Mouse (Mus musculus) stomach, postnatal 0 days (tissue): ENCODE data around the gene Nob1.

Experiments used
- CTCF ChIP-seq: IDR thresholded peaks from 2 replicates; pipeline ENCODE4 v1.5.1; 2016; ENCODE audit warnings: antibody characterized with exemption, low read depth, mild to moderate bottlenecking, moderate library complexity
- EP300 ChIP-seq: optimal IDR thresholded peaks from 2 replicates; pipeline ENCODE3; 2016; ENCODE audit warnings: antibody characterized with exemption

GRCm38 (mm10) chr8:107468811-107469302 is 44.0 kb upstream of the Nob1 start:
- TF ChIP-seq EP300 (no peak), CTCF (no peak)
